Mouse (Mus musculus) C2C12 (cell line): Measurements from ENCODE around the gene Bmf. TPM values are rescaled to one million over a fixed set of nuclear protein-coding genes. Genes with fewer than 3 reads are reported as not detected.
A peak's percentile ranks its signal among the peaks of the same experiment; 100 is the strongest.

Source experiments
- H3K27me3 ChIP-seq: one replicate; pipeline ENCODE4 v1.6.1; 2011; ENCODE audit not compliant: control insufficient read depth, insufficient read depth, insufficient read length
- H3K36me3 ChIP-seq: one replicate; pipeline ENCODE4 v1.6.1; 2011; ENCODE audit not compliant: control insufficient read depth, insufficient read depth
- H3K4me3 ChIP-seq: one replicate; pipeline ENCODE4 v1.5.1; 2011; ENCODE audit warnings: mild to moderate bottlenecking, control low read depth; ENCODE audit not compliant: poor library complexity, insufficient read depth, severe bottlenecking
- H3K79me2 ChIP-seq: one replicate; pipeline ENCODE4 v1.6.1; 2011; ENCODE audit not compliant: control insufficient read depth, insufficient read depth
- H3K79me3 ChIP-seq: one replicate; pipeline ENCODE4 v1.6.1; 2011; ENCODE audit warnings: low read depth, control low read depth
- H3ac ChIP-seq: one replicate; pipeline ENCODE3; 2011; ENCODE audit warnings: low read depth; ENCODE audit not compliant: control insufficient read depth, insufficient read length
- CEBPB ChIP-seq: IDR thresholded peaks from one replicate; pipeline ENCODE4 v1.6.1; 2011; ENCODE audit warnings: low read depth, mild to moderate bottlenecking, control low read depth, moderate library complexity
- CTCF ChIP-seq: IDR thresholded peaks from one replicate; pipeline ENCODE4 v1.5.1; 2011; ENCODE audit not compliant: control insufficient read depth, insufficient read depth, insufficient read length
- FOSL1 ChIP-seq: IDR thresholded peaks from one replicate; pipeline ENCODE4 v1.8.0; 2011; ENCODE audit warnings: mild to moderate bottlenecking, low read length; ENCODE audit not compliant: poor library complexity, insufficient read depth, severe bottlenecking
- MAX ChIP-seq: IDR thresholded peaks from one replicate; pipeline ENCODE4 v1.6.1; 2011; ENCODE audit warnings: mild to moderate bottlenecking, control low read depth
- MYOD1 ChIP-seq: IDR thresholded peaks from one replicate; pipeline ENCODE4 v1.6.1; 2011; ENCODE audit warnings: low read depth; ENCODE audit not compliant: control insufficient read depth, insufficient read length
- MYOG ChIP-seq: IDR thresholded peaks from one replicate; pipeline ENCODE4 v1.6.1; 2011; ENCODE audit not compliant: control insufficient read depth, insufficient read length; ENCODE audit errors: extremely low read depth
- USF1 ChIP-seq: IDR thresholded peaks from one replicate; pipeline ENCODE4 v1.6.1; 2011; ENCODE audit warnings: low read depth, mild to moderate bottlenecking, control low read depth, moderate library complexity
- polyA plus RNA-seq: library from polyadenylated mRNA; unstranded; fragments of >200 nt; fragmentation: generic; extraction: Trizol; gene quantifications from one replicate; pipeline ENCODE4 v1.2.1, GENCODE M21; 2012; ENCODE audit warnings: missing spikeins

The Bmf gene
- polyA plus RNA-seq, 1 experiment: 0.42 TPM

GRCm38 (mm10) chr2:118483032-118483431 is 66.5 kb downstream of the Bmf start:
- Histone ChIP-seq H3K36me3 (no peaks in the 10 kb centered on the region), H3K27me3 (no peaks in the 10 kb centered on the region), H3K4me3 (no peak overlapping the region), H3K79me3 (peaks cover 6% of the 10 kb centered on the region), H3K79me2 (peaks cover 15% of the 10 kb centered on the region), H3ac (no peak overlapping the region)
- TF ChIP-seq MYOD1 (no peak), CTCF (no peak), USF1 (no peak), CEBPB (no peak), MYOG (no peak), MAX (no peak), FOSL1 (no peak)

GRCm38 (mm10) chr2:118480886-118481285 is 68.6 kb downstream of the Bmf start:
- TF ChIP-seq MYOG (no peak), MYOD1 (no peak), CEBPB (no peak)

GRCm38 (mm10) chr2:118479550-118479909 is 70.0 kb downstream of the Bmf start, which contains the start of gene Srp14:
Gene Srp14, minus strand, starts transcription at chr2:118479711.
- no peaks in the 10 kb centered on the region for H3K27me3 ChIP-seq
- peaks cover 23% of the 10 kb centered on the region for H3K36me3 ChIP-seq
- peak within 1 kb of the TSS; percentile 66 for H3K4me3 ChIP-seq
- peaks cover 8% of the 10 kb centered on the region for H3K79me3 ChIP-seq
- peaks cover 21% of the 10 kb centered on the region for H3K79me2 ChIP-seq
- TF ChIP-seq MYOG (no peak), MAX (peak; percentile 40)
- H3ac ChIP-seq: peak within 1 kb of the TSS; percentile 78

More at GRCm38 (mm10) chr2:118480886-118481285, 68.6 kb downstream of the Bmf start:
- Histone ChIP-seq H3K4me3 (no peak overlapping the region), H3K36me3 (peaks cover 10% of the 10 kb centered on the region), H3K27me3 (no peaks in the 10 kb centered on the region), H3K79me2 (peaks cover 21% of the 10 kb centered on the region), H3K79me3 (peaks cover 8% of the 10 kb centered on the region), H3ac (no peak overlapping the region)

GRCm38 (mm10) chr2:118478833-118479549 is 70.5 kb downstream of the Bmf start:
- peak overlapping the region; percentile 78 for H3ac ChIP-seq
- no peaks in the 10 kb centered on the region for H3K27me3 ChIP-seq
- H3K79me3 ChIP-seq: peaks cover 8% of the 10 kb centered on the region
- H3K36me3 ChIP-seq: peaks cover 29% of the 10 kb centered on the region
- peaks cover 21% of the 10 kb centered on the region for H3K79me2 ChIP-seq
- no peak for TF ChIP-seq CTCF
- TF ChIP-seq USF1: no peak
- no peak for TF ChIP-seq FOSL1
- TF ChIP-seq MYOG: no peak
- no peak for TF ChIP-seq MYOD1
- TF ChIP-seq MAX: no peak
- TF ChIP-seq CEBPB: no peak
- peak overlapping the region; percentile 66 for H3K4me3 ChIP-seq

Other genes with a start within 250 kb of the Bmf start
- 4.7 TPM for gene Gpr176, start 176.3 kb downstream of the Bmf start, polyA plus RNA-seq
- gene Eif2ak4, start 161.1 kb downstream of the Bmf start, polyA plus RNA-seq: 6.6 TPM
- 230 TPM for gene Srp14, start 70.0 kb downstream of the Bmf start, polyA plus RNA-seq
- gene Bub1b, start 48.5 kb upstream of the Bmf start, polyA plus RNA-seq: 54.9 TPM
- 0.13 TPM for gene Pak6, start 113.6 kb upstream of the Bmf start, polyA plus RNA-seq
- 0.02 TPM for gene Ankrd63, start 154.3 kb upstream of the Bmf start, polyA plus RNA-seq
- not detected for gene Plcb2, start 178.8 kb upstream of the Bmf start, polyA plus RNA-seq
- 10.3 TPM for gene Inafm2, start 196.1 kb upstream of the Bmf start, polyA plus RNA-seq
- gene Ccdc9b, start 213.0 kb upstream of the Bmf start, polyA plus RNA-seq: 9.3 TPM
- gene Phgr1, start 223.1 kb upstream of the Bmf start, polyA plus RNA-seq: not detected
- 0.05 TPM for gene Disp2, start 230.0 kb upstream of the Bmf start, polyA plus RNA-seq